Mouse (Mus musculus) myocyte (in vitro differentiated cells): ENCODE measurements at regions not wholly inside any gene's neighbourhood (a gene's known extent, or its start where the extent isn't known, plus 50 kb on each side); places are given as distances from the start of the nearest gene placed in this dataset.

ENCODE experiments used
- H3K27me3 ChIP-seq: one replicate; pipeline ENCODE4 v1.6.1; 2011; ENCODE audit not compliant: control insufficient read depth, insufficient read depth, insufficient read length
- H3K36me3 ChIP-seq: one replicate; pipeline ENCODE4 v1.6.1; 2011; ENCODE audit not compliant: control insufficient read depth, insufficient read depth
- H3K4me2 ChIP-seq: one replicate; pipeline ENCODE4 v1.6.1; 2011; ENCODE audit warnings: low read depth, control low read depth
- H3K4me3 ChIP-seq: one replicate; pipeline ENCODE4 v1.5.1; 2011; ENCODE audit warnings: mild to moderate bottlenecking, control low read depth, moderate library complexity
- H3K79me2 ChIP-seq: one replicate; pipeline ENCODE4 v1.6.1; 2011; ENCODE audit not compliant: control insufficient read depth, insufficient read depth
- H3ac ChIP-seq: one replicate; pipeline ENCODE4 v1.6.1; 2011; ENCODE audit not compliant: control insufficient read depth, insufficient read length
- CEBPB ChIP-seq: IDR thresholded peaks from 2 replicates; pipeline ENCODE4 v1.6.1; 2011; ENCODE audit warnings: mild to moderate bottlenecking, moderate library complexity; ENCODE audit not compliant: poor library complexity, insufficient read depth, severe bottlenecking
- E2F4 ChIP-seq: IDR thresholded peaks from one replicate; pipeline ENCODE4 v1.6.1; 2011; ENCODE audit warnings: mild to moderate bottlenecking, control low read depth, moderate library complexity; ENCODE audit not compliant: insufficient read depth
- MAX ChIP-seq: IDR thresholded peaks from one replicate; pipeline ENCODE4 v1.6.1; 2011; ENCODE audit warnings: low read depth, mild to moderate bottlenecking, control low read depth
- MYOD1 ChIP-seq, 3 experiments: IDR thresholded peaks; one replicate each; pipeline ENCODE4 v1.6.1; 2011; ENCODE audit warnings: control low read depth in 2 of 3, low read depth in 2 of 3, mild to moderate bottlenecking in 2 of 3, moderate library complexity in 1 of 3; ENCODE audit not compliant: insufficient read length in 2 of 3, control insufficient read depth in 1 of 3
- MYOG ChIP-seq, 3 experiments: IDR thresholded peaks; one replicate each; pipeline ENCODE4 v1.6.1; 2011; ENCODE audit warnings: control low read depth in 2 of 3, low read depth in 2 of 3, mild to moderate bottlenecking in 2 of 3; ENCODE audit not compliant: insufficient read length in 2 of 3, control insufficient read depth in 1 of 3, insufficient read depth in 1 of 3
- POLR2A ChIP-seq: IDR thresholded peaks from one replicate; pipeline ENCODE4 v1.6.1; 2011; ENCODE audit warnings: low read depth, mild to moderate bottlenecking, control low read depth, moderate library complexity; ENCODE audit not compliant: insufficient read length
- POLR2AphosphoS2 ChIP-seq: IDR thresholded peaks from one replicate; pipeline ENCODE4 v1.6.1; 2011; ENCODE audit warnings: low read depth, control low read depth; ENCODE audit not compliant: insufficient read length
- REST ChIP-seq: IDR thresholded peaks from one replicate; pipeline ENCODE4 v1.6.1; 2011; ENCODE audit warnings: mild to moderate bottlenecking, control low read depth, moderate library complexity; ENCODE audit not compliant: insufficient read depth, insufficient read length
- SRF ChIP-seq: IDR thresholded peaks from one replicate; pipeline ENCODE4 v1.6.1; 2011; ENCODE audit warnings: low read depth; ENCODE audit not compliant: control insufficient read depth, insufficient read length
- TCF12 ChIP-seq: IDR thresholded peaks from one replicate; pipeline ENCODE4 v1.6.1; 2011; ENCODE audit warnings: mild to moderate bottlenecking, control low read depth; ENCODE audit not compliant: poor library complexity, insufficient read depth, severe bottlenecking
- TCF3 ChIP-seq: IDR thresholded peaks from one replicate; pipeline ENCODE4 v1.6.1; 2011; ENCODE audit warnings: low read depth, control low read depth; ENCODE audit not compliant: insufficient read length
- USF1 ChIP-seq: IDR thresholded peaks from one replicate; pipeline ENCODE4 v1.6.1; 2011; ENCODE audit warnings: low read depth, mild to moderate bottlenecking, control low read depth, moderate library complexity

GRCm38 (mm10) chr19:27554841-27555240 is 125.2 kb upstream of the Pum3 start:
- Histone ChIP-seq H3K4me3 (no peak overlapping the region), H3K79me2 (no peaks in the 10 kb centered on the region), H3ac (no peak overlapping the region), H3K27me3 (no peaks in the 10 kb centered on the region), H3K36me3 (no peaks in the 10 kb centered on the region), H3K4me2 (no peak overlapping the region)
- TF ChIP-seq CEBPB (no peak), REST (no peak), POLR2A (no peak), MAX (no peak), POLR2AphosphoS2 (no peak), TCF3 (no peak), TCF12 (no peak), USF1 (no peak), MYOG (IDR thresholded peaks at IDR 0.05; ENCODE audit: control insufficient read depth in 1 of 3, insufficient read depth in 1 of 3, insufficient read length in 2 of 3, low read depth in 2 of 3) (no peak), MYOD1 (IDR thresholded peaks at IDR 0.05; ENCODE audit: control insufficient read depth in 1 of 3, insufficient read length in 2 of 3, low read depth in 2 of 3) (no peak), E2F4 (no peak), SRF (no peak)

GRCm38 (mm10) chr19:27553266-27553665 is 123.6 kb upstream of the Pum3 start:
- no peak overlapping the region for H3ac ChIP-seq
- no peaks in the 10 kb centered on the region for H3K27me3 ChIP-seq
- TF ChIP-seq TCF3: no peak
- no peak for TF ChIP-seq REST
- TF ChIP-seq E2F4: no peak
- no peak for TF ChIP-seq MYOG (IDR thresholded peaks at IDR 0.05; ENCODE audit: control insufficient read depth in 1 of 3, insufficient read depth in 1 of 3, insufficient read length in 2 of 3, low read depth in 2 of 3)
- no peak for TF ChIP-seq TCF12
- TF ChIP-seq POLR2AphosphoS2: no peak
- no peak for TF ChIP-seq MYOD1 (IDR thresholded peaks at IDR 0.05; ENCODE audit: control insufficient read depth in 1 of 3, insufficient read length in 2 of 3, low read depth in 2 of 3)
- no peak for TF ChIP-seq CEBPB
- no peak for TF ChIP-seq POLR2A
- TF ChIP-seq SRF: no peak
- TF ChIP-seq USF1: no peak
- TF ChIP-seq MAX: no peak
- H3K79me2 ChIP-seq: no peaks in the 10 kb centered on the region
- H3K4me2 ChIP-seq: no peak overlapping the region
- no peaks in the 10 kb centered on the region for H3K36me3 ChIP-seq
- no peak overlapping the region for H3K4me3 ChIP-seq

- Histone ChIP-seq H3K36me3 (no peaks in the 10 kb centered on the region), H3K4me2 (no peak overlapping the region)
- TF ChIP-seq TCF12 (no peak), REST (no peak), POLR2A (no peak), MYOG (IDR thresholded peaks at IDR 0.05; ENCODE audit: control insufficient read depth in 1 of 3, insufficient read depth in 1 of 3, insufficient read length in 2 of 3, low read depth in 2 of 3) (no peak), POLR2AphosphoS2 (no peak)
Measured at GRCm38 (mm10) chr19:27537746-27538145, 108.1 kb upstream of the Pum3 start.

DNA sequence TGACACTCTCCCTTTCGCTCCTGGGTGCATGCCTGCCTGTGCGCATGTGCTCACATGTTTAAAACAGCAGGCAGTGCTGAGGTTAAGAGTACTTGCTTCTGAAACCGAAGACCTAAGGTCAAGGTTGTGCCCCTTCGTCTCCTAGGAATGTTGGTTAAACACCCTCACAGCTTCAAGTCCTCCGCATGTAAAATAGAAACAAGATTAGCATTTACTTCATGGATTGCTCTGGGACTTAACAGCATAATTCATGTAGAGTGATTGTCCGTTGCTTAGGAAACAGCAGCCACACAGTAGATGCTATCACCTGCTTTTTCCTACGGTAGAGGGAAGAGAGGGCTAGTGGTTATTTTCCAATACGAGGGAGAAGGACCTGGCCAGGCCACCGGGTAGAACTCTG is 107.4 kb upstream of the Pum3 start:
- Histone ChIP-seq H3K79me2 (no peaks in the 10 kb centered on the region), H3K4me3 (no peak overlapping the region), H3K36me3 (no peaks in the 10 kb centered on the region), H3ac (no peak overlapping the region), H3K27me3 (no peaks in the 10 kb centered on the region), H3K4me2 (no peak overlapping the region)
- no peak for TF ChIP-seq TCF3
- no peak for TF ChIP-seq E2F4
- TF ChIP-seq MYOG (IDR thresholded peaks at IDR 0.05; ENCODE audit: control insufficient read depth in 1 of 3, insufficient read depth in 1 of 3, insufficient read length in 2 of 3, low read depth in 2 of 3): no peak
- no peak for TF ChIP-seq CEBPB
- TF ChIP-seq TCF12: no peak
- TF ChIP-seq POLR2AphosphoS2: no peak

More at GRCm38 (mm10) chr19:27537746-27538145, 108.1 kb upstream of the Pum3 start:
- no peaks in the 10 kb centered on the region for H3K79me2 ChIP-seq
- no peak overlapping the region for H3ac ChIP-seq
- no peak overlapping the region for H3K4me3 ChIP-seq
- H3K27me3 ChIP-seq: no peaks in the 10 kb centered on the region

DNA sequence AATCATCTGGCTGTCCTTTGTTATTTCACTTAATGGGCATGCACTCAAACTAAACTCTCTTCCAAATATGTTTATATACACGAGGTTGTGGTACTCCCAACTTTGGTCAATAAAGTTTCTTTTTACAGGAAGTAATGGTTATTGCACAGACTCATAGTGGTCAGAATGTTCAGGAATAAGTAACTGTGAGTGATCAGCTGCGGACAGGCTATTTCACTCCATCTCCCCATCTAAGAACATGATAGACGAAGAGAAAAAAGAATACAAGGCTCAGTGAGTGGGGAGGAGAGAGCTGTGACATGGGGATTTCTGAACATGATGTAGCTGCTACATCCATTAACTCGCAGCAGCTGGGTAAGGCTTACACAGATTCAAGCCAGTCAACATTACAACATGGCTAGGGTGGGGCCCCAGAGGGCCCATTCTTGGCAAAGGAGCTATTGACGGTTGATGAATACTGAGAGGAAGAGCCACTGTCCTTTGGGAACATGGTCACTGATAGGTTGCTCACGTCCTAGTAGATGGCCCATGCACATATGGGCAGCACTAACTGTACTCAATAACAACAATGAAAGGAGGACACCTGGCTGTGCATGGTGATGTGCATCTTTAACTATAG is 98.4 kb upstream of the Pum3 start:
- no peaks in the 10 kb centered on the region for H3K27me3 ChIP-seq
- TF ChIP-seq REST (no peak), E2F4 (no peak), POLR2A (no peak), MAX (no peak), MYOD1 (IDR thresholded peaks at IDR 0.05; ENCODE audit: control insufficient read depth in 1 of 3, insufficient read length in 2 of 3, low read depth in 2 of 3) (no peak), MYOG (IDR thresholded peaks at IDR 0.05; ENCODE audit: control insufficient read depth in 1 of 3, insufficient read depth in 1 of 3, insufficient read length in 2 of 3, low read depth in 2 of 3) (no peak), USF1 (no peak), POLR2AphosphoS2 (no peak), TCF12 (no peak)
- no peak overlapping the region for H3K4me3 ChIP-seq
- H3K36me3 ChIP-seq: no peaks in the 10 kb centered on the region
- no peak overlapping the region for H3ac ChIP-seq
- no peaks in the 10 kb centered on the region for H3K79me2 ChIP-seq
- no peak overlapping the region for H3K4me2 ChIP-seq
